Mouse (Mus musculus): Measurements from ENCODE around the gene Bod1. TPM values are rescaled to one million over a fixed set of nuclear protein-coding genes. Genes with fewer than 3 reads are reported as not detected.

Bod1 gene
- total and polyA plus RNA-seq, 2 experiments from 2014 or later, result 91.6 to 134 TPM

DNA sequence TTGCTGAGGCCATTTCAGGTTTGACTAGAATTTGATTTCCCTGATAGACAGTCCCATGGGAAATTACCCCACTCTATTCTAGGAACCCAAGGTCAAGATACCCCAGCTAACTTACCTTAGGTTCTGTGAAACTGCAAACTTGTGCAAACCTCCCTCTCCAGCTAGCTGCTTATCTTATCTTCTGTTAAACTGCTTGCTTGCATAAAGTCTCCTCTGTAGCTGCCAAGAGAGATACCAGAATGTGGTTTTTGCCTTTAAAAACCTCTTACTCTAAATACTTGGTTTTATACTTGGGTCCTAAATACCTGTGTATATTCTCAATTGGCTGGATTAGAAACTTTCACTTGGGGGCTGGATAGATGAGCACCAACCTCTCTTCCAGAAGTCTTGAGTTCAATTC lies 36.1 kb upstream of the Bod1 start:
- no peaks in the 10 kb centered on the region for H3K4me1 ChIP-seq (ENCODE audit: insufficient read depth, low read length)
- H3K36me3 ChIP-seq (ENCODE audit: insufficient read depth, low read length), result no peaks in the 10 kb centered on the region
- H3K4me3 ChIP-seq (ENCODE audit: low read depth, low read length), result no peak overlapping the region
- H3K9ac ChIP-seq (replicated peaks; ENCODE audit: low read length, poor library complexity, severe bottlenecking), result no peak overlapping the region
- DNase-seq (ENCODE audit: low spot score) (no peak), ATAC-seq (ENCODE audit: low FRiP score) (no peak)
- no peaks in the 10 kb centered on the region for H3K9me3 ChIP-seq (ENCODE audit: low read length)
- H3K27ac ChIP-seq (ENCODE audit: low read depth, low read length), result no peak overlapping the region
- H3K4me2 ChIP-seq (ENCODE audit: low read depth, low read length, poor library complexity, severe bottlenecking), result no peak overlapping the region
- H3K27me3 ChIP-seq (ENCODE audit: insufficient read depth, low read length), result no peaks in the 10 kb centered on the region
- TF ChIP-seq CTCF (IDR thresholded peaks at IDR 0.05), result no peak

DNA sequence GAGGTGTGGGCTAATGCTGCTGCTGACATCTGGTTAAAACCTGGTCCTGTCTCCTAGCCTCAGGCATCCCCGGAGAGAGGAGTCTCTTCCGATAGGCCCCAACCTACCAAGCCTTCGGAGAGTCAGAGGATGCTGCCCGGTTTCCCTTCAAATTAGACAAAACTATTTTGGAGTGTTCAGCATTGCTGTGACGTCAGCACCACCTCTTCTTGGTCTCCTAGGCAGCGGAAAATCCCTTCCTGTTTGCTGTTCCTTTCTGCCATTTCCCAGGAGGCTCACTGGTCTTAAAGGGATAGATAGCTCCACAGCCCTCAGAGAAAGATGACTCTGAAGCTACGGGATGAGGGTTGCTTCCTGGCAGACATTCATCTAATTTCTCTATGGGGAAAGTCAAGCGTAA lies 31.5 kb upstream of the Bod1 start:
- H3K36me3 ChIP-seq (ENCODE audit: insufficient read depth, low read length), result no peaks in the 10 kb centered on the region
- no peak overlapping the region for H3K4me3 ChIP-seq (ENCODE audit: low read depth, low read length)
- DNase-seq (ENCODE audit: low spot score) (peak; percentile 41), ATAC-seq (ENCODE audit: low FRiP score) (peak; percentile 54; the same call in 1 of the 2 replicates)
- no peaks in the 10 kb centered on the region for H3K4me1 ChIP-seq (ENCODE audit: insufficient read depth, low read length)
- 68% methylated on average over 8 of the region's 8 CpGs for WGBS
- no peaks in the 10 kb centered on the region for H3K9me3 ChIP-seq (ENCODE audit: low read length)
- H3K4me2 ChIP-seq (ENCODE audit: low read depth, low read length, poor library complexity, severe bottlenecking), result no peak overlapping the region
- no peak overlapping the region for H3K9ac ChIP-seq (replicated peaks; ENCODE audit: low read length, poor library complexity, severe bottlenecking)
- no peaks in the 10 kb centered on the region for H3K27me3 ChIP-seq (ENCODE audit: insufficient read depth, low read length)
- H3K27ac ChIP-seq (ENCODE audit: low read depth, low read length), result no peak overlapping the region
- no peak for TF ChIP-seq CTCF (IDR thresholded peaks at IDR 0.05)

DNA sequence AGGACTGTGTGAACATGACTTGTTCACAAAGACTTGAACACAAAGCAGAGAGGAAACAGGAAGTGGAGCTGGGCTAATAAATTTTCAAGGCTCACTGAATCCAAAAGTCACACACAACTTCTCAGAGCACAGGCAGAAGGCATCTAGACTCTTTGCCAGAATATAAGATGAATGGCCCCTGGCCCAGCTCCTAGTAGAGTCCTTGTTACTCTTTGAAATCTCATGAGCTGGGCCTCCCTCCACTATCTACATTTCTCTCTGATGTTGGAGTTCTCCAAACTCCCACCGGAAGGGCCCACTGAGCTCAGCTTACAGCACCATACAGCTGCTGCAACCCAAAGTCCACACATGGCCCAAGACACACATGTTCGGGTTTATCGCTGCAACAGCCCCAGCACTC lies 30.2 kb upstream of the Bod1 start:
- DNase-seq (ENCODE audit: low spot score) (no peak), ATAC-seq (ENCODE audit: low FRiP score) (no peak)
- no peak overlapping the region for H3K27ac ChIP-seq (ENCODE audit: low read depth, low read length)
- TF ChIP-seq CTCF (IDR thresholded peaks at IDR 0.05), result no peak
- H3K36me3 ChIP-seq (ENCODE audit: insufficient read depth, low read length), result no peaks in the 10 kb centered on the region
- H3K4me2 ChIP-seq (ENCODE audit: low read depth, low read length, poor library complexity, severe bottlenecking), result no peak overlapping the region
- no peak overlapping the region for H3K4me3 ChIP-seq (ENCODE audit: low read depth, low read length)
- no peaks in the 10 kb centered on the region for H3K27me3 ChIP-seq (ENCODE audit: insufficient read depth, low read length)
- H3K4me1 ChIP-seq (ENCODE audit: insufficient read depth, low read length), result no peaks in the 10 kb centered on the region
- no peaks in the 10 kb centered on the region for H3K9me3 ChIP-seq (ENCODE audit: low read length)
- no peak overlapping the region for H3K9ac ChIP-seq (replicated peaks; ENCODE audit: low read length, poor library complexity, severe bottlenecking)
- 95% methylated on average over 3 of the region's 3 CpGs for WGBS

DNA sequence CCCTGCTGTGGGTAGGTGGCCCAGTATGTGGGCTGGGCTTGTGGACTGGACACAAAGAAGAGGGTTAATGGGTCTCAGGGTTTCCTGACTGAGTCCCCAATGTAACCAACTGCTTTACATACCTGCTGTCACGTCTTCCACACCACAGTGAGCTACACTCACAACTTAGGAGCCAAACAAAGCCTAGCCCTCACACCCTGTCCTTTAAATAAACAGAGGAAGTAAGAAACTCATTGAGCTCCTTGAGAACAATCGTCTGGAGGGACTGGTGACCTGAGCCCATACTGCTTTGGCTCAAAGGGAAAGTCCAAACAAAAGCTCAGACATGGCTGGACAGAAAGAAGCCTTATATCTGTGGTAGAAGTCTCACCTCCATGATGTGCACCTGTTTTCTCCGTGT lies 27.8 kb upstream of the Bod1 start:
- no peak overlapping the region for H3K4me2 ChIP-seq (ENCODE audit: low read depth, low read length, poor library complexity, severe bottlenecking)
- H3K9ac ChIP-seq (replicated peaks; ENCODE audit: low read length, poor library complexity, severe bottlenecking), result no peak overlapping the region
- ATAC-seq (ENCODE audit: low FRiP score), result no peak
- H3K9me3 ChIP-seq (ENCODE audit: low read length), result no peaks in the 10 kb centered on the region
- no peak for DNase-seq (ENCODE audit: low spot score)
- H3K36me3 ChIP-seq (ENCODE audit: insufficient read depth, low read length), result no peaks in the 10 kb centered on the region
- no peak for TF ChIP-seq CTCF (IDR thresholded peaks at IDR 0.05)
- H3K4me1 ChIP-seq (ENCODE audit: insufficient read depth, low read length), result peaks cover 4% of the 10 kb centered on the region
- WGBS, result 57% methylated on average over 3 of the region's 3 CpGs
- H3K27me3 ChIP-seq (ENCODE audit: insufficient read depth, low read length), result no peaks in the 10 kb centered on the region
- no peak overlapping the region for H3K4me3 ChIP-seq (ENCODE audit: low read depth, low read length)
- no peak overlapping the region for H3K27ac ChIP-seq (ENCODE audit: low read depth, low read length)

DNA sequence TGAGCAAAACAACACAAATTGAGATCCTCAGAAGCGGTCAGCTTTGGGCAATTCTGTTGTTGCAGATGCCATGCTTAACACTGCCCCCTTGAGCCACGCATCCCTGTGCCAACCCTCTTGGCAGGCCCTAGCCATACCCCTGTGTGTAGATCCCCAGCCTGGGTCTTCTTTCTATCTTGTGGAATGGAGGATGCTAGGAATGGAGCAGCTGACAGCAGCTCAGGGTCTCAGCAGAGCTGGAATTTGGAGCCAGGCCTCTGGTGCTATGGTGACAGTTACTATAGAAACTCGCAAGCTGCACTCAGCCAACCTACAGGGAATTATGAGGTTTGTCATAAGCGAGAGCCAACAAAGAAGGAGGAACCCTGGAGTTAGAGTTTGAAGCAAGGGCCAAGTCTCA lies 23.1 kb upstream of the Bod1 start:
- 0 out of 2 replicates have a peak overlapping the region, but pooled peaks have one; percentile 30 for H3K9ac ChIP-seq (replicated peaks; ENCODE audit: low read length, poor library complexity, severe bottlenecking)

DNA sequence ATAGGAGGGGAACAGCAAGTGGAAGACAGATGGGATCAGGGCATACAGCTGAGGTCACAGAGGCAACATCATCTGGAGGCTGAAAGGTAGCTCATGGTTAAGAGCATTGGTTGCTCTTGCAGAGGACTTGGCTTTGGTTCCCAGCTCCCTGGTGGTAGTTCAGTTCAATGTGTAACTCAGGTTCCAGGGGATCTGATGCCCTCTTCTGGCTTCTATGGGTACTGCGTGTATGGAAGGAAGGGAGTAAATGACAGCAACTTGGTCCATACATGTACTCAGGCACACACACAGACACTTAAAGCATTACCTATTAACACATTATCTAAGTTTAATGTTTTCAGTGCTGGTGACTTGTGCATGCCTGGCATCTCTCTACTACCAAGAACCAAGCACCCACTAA lies 22.4 kb upstream of the Bod1 start:
- TF ChIP-seq CTCF (IDR thresholded peaks at IDR 0.05), result peak; percentile 67
- 88% methylated on average over 1 of the region's 1 CpGs for WGBS
- H3K36me3 ChIP-seq (ENCODE audit: insufficient read depth, low read length), result no peaks in the 10 kb centered on the region
- no peak overlapping the region for H3K4me2 ChIP-seq (ENCODE audit: low read depth, low read length, poor library complexity, severe bottlenecking)
- no peak overlapping the region for H3K4me3 ChIP-seq (ENCODE audit: low read depth, low read length)
- H3K4me1 ChIP-seq (ENCODE audit: insufficient read depth, low read length), result peaks cover 4% of the 10 kb centered on the region
- no peak for DNase-seq (ENCODE audit: low spot score)
- no peak overlapping the region for H3K9ac ChIP-seq (replicated peaks; ENCODE audit: low read length, poor library complexity, severe bottlenecking)
- H3K9me3 ChIP-seq (ENCODE audit: low read length), result no peaks in the 10 kb centered on the region
- ATAC-seq (ENCODE audit: low FRiP score), result no peak
- H3K27ac ChIP-seq (ENCODE audit: low read depth, low read length), result peak overlapping the region; percentile 90
- no peaks in the 10 kb centered on the region for H3K27me3 ChIP-seq (ENCODE audit: insufficient read depth, low read length)

More for the DNA sequence above, 23.1 kb upstream of the Bod1 start:
- Histone ChIP-seq H3K27me3 (ENCODE audit: insufficient read depth, low read length) (no peaks in the 10 kb centered on the region), H3K4me2 (ENCODE audit: low read depth, low read length, poor library complexity, severe bottlenecking) (no peak overlapping the region), H3K4me1 (ENCODE audit: insufficient read depth, low read length) (peaks cover 4% of the 10 kb centered on the region), H3K27ac (ENCODE audit: low read depth, low read length) (peak overlapping the region; percentile 90), H3K4me3 (ENCODE audit: low read depth, low read length) (no peak overlapping the region), H3K9me3 (ENCODE audit: low read length) (no peaks in the 10 kb centered on the region), H3K36me3 (ENCODE audit: insufficient read depth, low read length) (no peaks in the 10 kb centered on the region)
- TF ChIP-seq CTCF (IDR thresholded peaks at IDR 0.05), result peak; percentile 43; the same call in 1 of the 2 replicates
- peak; percentile 90 for ATAC-seq (ENCODE audit: low FRiP score)
- WGBS, result 41% methylated on average over 4 of the region's 4 CpGs
- DNase-seq (ENCODE audit: low spot score), result peak; percentile 94

All from midbrain, postnatal 0 days (tissue).